Mouse (Mus musculus) ES-E14 (cell line): ENCODE measurements around the gene Pfdn2.

Source experiments
- ZC3H11A ChIP-seq: IDR thresholded peaks from 2 replicates; pipeline ENCODE4 v1.6.1; 2012; ENCODE audit warnings: low read depth, mild to moderate bottlenecking, inconsistent platforms, low read length, borderline replicate concordance
- ZNF384 ChIP-seq: IDR thresholded peaks from 2 replicates; pipeline ENCODE4 v1.6.1; 2012; ENCODE audit warnings: low read depth, low read length, inconsistent platforms

DNA sequence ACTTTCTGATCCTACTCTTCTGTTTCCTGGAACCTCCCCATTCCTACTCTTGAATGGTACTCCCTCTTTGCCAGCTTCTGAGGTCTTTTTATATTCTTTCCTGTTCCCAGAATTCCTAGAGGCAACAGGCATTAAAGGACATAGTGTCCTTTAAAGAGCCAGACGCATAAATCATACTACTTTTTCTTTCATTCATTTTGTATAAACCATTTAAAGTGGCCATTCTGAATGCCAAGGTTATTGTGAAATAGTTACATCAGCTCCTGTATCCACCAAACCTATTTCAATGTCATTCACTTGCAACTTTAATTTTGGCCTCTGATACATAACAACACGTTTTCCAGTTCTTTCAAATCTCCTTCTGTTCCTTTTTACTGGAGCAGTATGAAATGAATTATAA, 36.1 kb upstream of the Pfdn2 start:
- TF ChIP-seq ZC3H11A (no peak), ZNF384 (no peak)
